ENCODE assay signal across 7 mouse cellular contexts in the genomic region with DNA sequence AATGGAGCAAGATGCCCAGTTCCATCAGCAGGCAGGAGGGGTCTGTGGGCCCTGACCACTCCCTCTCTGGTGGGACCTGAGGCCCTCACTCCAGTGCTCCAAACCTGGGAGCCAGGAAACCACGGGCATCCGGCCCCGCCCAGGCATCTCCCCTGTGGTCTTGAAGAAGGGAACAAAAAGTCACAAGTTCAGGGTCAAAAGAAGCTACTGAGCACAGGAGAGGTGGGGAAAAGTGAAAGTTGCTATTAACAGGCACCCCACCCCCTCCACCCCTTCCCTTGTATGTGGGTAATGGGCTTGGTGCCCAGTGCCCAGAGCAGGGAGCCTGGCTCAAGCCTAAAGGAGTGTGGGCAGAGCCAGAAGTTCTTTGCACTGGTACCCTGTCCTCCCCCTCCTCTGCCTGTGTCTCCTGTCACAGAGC. TPM values are rescaled to one million over a fixed set of nuclear protein-coding genes. Genes with fewer than 3 reads are reported as not detected.
DNase-seq lines count a peak whose midpoint lies in the region; ATAC-seq and TF ChIP-seq lines count a peak whose summit lies in the region.

No protein-coding gene starts in this region.

- H3K4me3 ChIP-seq in forebrain, postnatal 0 days (ENCODE audit: low read depth, low read length) = no peak overlapping the region
- H3K4me3 ChIP-seq in limb, embryonic 14.5 days (replicated peaks; ENCODE audit: low read length) = no peak overlapping the region

- 21% methylated on average over 3 of the region's 3 CpGs for WGBS in forebrain, postnatal 0 days
- WGBS in limb, embryonic 14.5 days = 70% methylated on average over 3 of the region's 3 CpGs

- TF ChIP-seq CTCF in forebrain, postnatal 0 days (IDR thresholded peaks at IDR 0.05; ENCODE audit: low read depth) = no peak

- no peak for TF ChIP-seq POLR2A in limb, embryonic 14.5 days (IDR thresholded peaks at IDR 0.05; ENCODE audit: borderline replicate concordance, extremely low read depth, insufficient read depth, insufficient read length)

- peak overlapping the region; percentile 43 for H3K9ac ChIP-seq in forebrain, postnatal 0 days
- no peak overlapping the region for H3K9ac ChIP-seq in limb, embryonic 14.5 days (ENCODE audit: low read depth, low read length, severe bottlenecking)

- intact Hi-C loops in gastrocnemius, postnatal 14 days (cut with DNase I; ENCODE audit: low total_unique reads) = loop anchor here (5.0 kb wide), 1 partner anchor 95 kb away; no protein-coding TSS in a partner anchor

- peak overlapping the region; percentile 96 for H3K27ac ChIP-seq in forebrain, postnatal 0 days (ENCODE audit: low read depth, low read length)
- H3K27ac ChIP-seq in limb, embryonic 14.5 days (replicated peaks; ENCODE audit: low read depth, low read length) = 0 out of 2 replicates have a peak overlapping the region, but pooled peaks have one; percentile 26

- peak overlapping the region; percentile 25 for H3K4me2 ChIP-seq in forebrain, postnatal 0 days (ENCODE audit: low read depth)
- H3K4me2 ChIP-seq in limb, embryonic 14.5 days (replicated peaks; ENCODE audit: low read depth, low read length, severe bottlenecking) = no peak overlapping the region

- H3K9me3 ChIP-seq in forebrain, postnatal 0 days (ENCODE audit: low read length) = no peaks in the 10 kb centered on the region
- no peaks in the 10 kb centered on the region for H3K9me3 ChIP-seq in limb, embryonic 14.5 days (ENCODE audit: control insufficient read depth, low read length)

- peaks cover 41% of the 10 kb centered on the region for H3K36me3 ChIP-seq in forebrain, postnatal 0 days (ENCODE audit: insufficient read depth)
- H3K36me3 ChIP-seq in limb, embryonic 14.5 days (ENCODE audit: control insufficient read depth, insufficient read depth, low read length) = peaks cover 59% of the 10 kb centered on the region

- no peaks in the 10 kb centered on the region for H3K27me3 ChIP-seq in forebrain, postnatal 0 days (ENCODE audit: insufficient read depth, low read length)
- H3K27me3 ChIP-seq in limb, embryonic 14.5 days (ENCODE audit: control insufficient read depth, insufficient read depth, low read length) = no peaks in the 10 kb centered on the region

- H3K4me1 ChIP-seq in forebrain, postnatal 0 days (ENCODE audit: insufficient read depth) = peaks cover 46% of the 10 kb centered on the region
- peaks cover 38% of the 10 kb centered on the region for H3K4me1 ChIP-seq in limb, embryonic 14.5 days (ENCODE audit: control insufficient read depth, insufficient read depth, low read length)

- 0 out of 2 replicates have a peak, but pooled peaks have one; percentile 1 for ATAC-seq in forebrain, postnatal 0 days
- no peak for ATAC-seq in limb, embryonic 14.5 days (ENCODE audit: low FRiP score, low read depth)

- DNase-seq in CD4-positive helper T cell, adult 2 months (ENCODE audit: low read depth, low spot score) = peak; percentile 89
- DNase-seq in ES-CJ7 (ENCODE audit: low read depth, low spot score) = peak; percentile 65
- peak; percentile 65 for DNase-seq in forebrain, postnatal 0 days
- no peak for DNase-seq in limb, embryonic 14.5 days (ENCODE audit: low spot score)
- peak; percentile 61 to 69 for DNase-seq in monocyte, adult 2 months (ENCODE audit: low read depth in 1 of 2, low spot score in 2 of 2)
- DNase-seq in urinary bladder, postnatal 36 days (ENCODE audit: low spot score in 2 of 2) = no peak
- DNase-seq in gastrocnemius, postnatal 14 days = no peak

RNA-seq across cellular contexts. Expression of a gene that starts 17.6 kb away (rescaled TPM):
- 35.2 and 41.1 TPM in 2 replicates for total RNA-seq in forebrain, postnatal 0 days (2014; rRNA removed)
- 21.2 and 23.5 TPM in 2 replicates for polyA plus RNA-seq in forebrain, postnatal 0 days (2015; fragmentation: Nextera tagmentation; extraction: Ambion mirVana)
- 34.1 and 37.1 TPM in 2 replicates for polyA plus RNA-seq in limb, embryonic 14.5 days (2012; rRNA removed)
- polyA plus RNA-seq in limb, embryonic 14.5 days (2014; fragmentation: Nextera tagmentation; extraction: Ambion mirVana) = 26.0 and 26.3 TPM in 2 replicates
- 10 to 100 TPM; 45.5 to 47.5 TPM for total RNA-seq in gastrocnemius, postnatal 14 days (2021)

RNA-seq across cellular contexts. Expression of a gene that starts 54.7 kb away (rescaled TPM):
- 40.0 and 40.7 TPM in 2 replicates for total RNA-seq in forebrain, postnatal 0 days (2014; rRNA removed)
- 52.9 and 57.8 TPM in 2 replicates for polyA plus RNA-seq in forebrain, postnatal 0 days (2015; fragmentation: Nextera tagmentation; extraction: Ambion mirVana)
- polyA plus RNA-seq in limb, embryonic 14.5 days (2012; rRNA removed) = 117 and 138 TPM in 2 replicates
- polyA plus RNA-seq in limb, embryonic 14.5 days (2014; fragmentation: Nextera tagmentation; extraction: Ambion mirVana) = 8.5 and 8.6 TPM in 2 replicates
- 10 to 100 TPM; 15.4 to 70.6 TPM for total RNA-seq in gastrocnemius, postnatal 14 days (2021)

Comparison
In these comparisons a context has a peak if more than half of its experiments do, and no peak if none do; other contexts are left out.
1. DNase-seq: peak in CD4-positive helper T cell, adult 2 months (single experiment), ES-CJ7 (single experiment), forebrain, postnatal 0 days (single experiment) and monocyte, adult 2 months (2 of 2); none in limb, embryonic 14.5 days (single experiment), urinary bladder, postnatal 36 days (0 of 2) and gastrocnemius, postnatal 14 days (single experiment).